Mouse (Mus musculus) cerebral cortex, adult 2 months (tissue): ENCODE results near the gene Abraxas2.

Source experiments
- WGBS: fragments of 180-500 bp; shearing (Covaris S2); methylation state at CpG from one replicate; pipeline ENCODE4 v1.1.7; 2018; 5-methylcytosine and 5-hydroxymethylcytosine counted together

Abraxas2 gene

GRCm38 (mm10) chr7:132856083-132856482 lies 2.9 kb upstream of the Abraxas2 start:
- WGBS = 80% methylated on average over 1 of the region's 1 CpGs

GRCm38 (mm10) chr7:132858043-132858608 lies 899 bp upstream of the Abraxas2 start:
- 73% methylated on average over 5 of the region's 5 CpGs for WGBS

GRCm38 (mm10) chr7:132866316-132866715 lies 7.3 kb downstream of the Abraxas2 start:
- WGBS = 87% methylated on average over 9 of the region's 9 CpGs

- WGBS = 96% methylated on average over 2 of the region's 2 CpGs
Measured at GRCm38 (mm10) chr7:132873043-132873442, 14.0 kb downstream of the Abraxas2 start.

- WGBS = 80% methylated on average over 2 of the region's 2 CpGs
Measured at GRCm38 (mm10) chr7:132875391-132876086, 16.5 kb downstream of the Abraxas2 start.

GRCm38 (mm10) chr7:132880276-132880675 lies 21.3 kb downstream of the Abraxas2 start:
- 91% methylated on average over 1 of the region's 1 CpGs for WGBS

GRCm38 (mm10) chr7:132882343-132882742 lies 23.3 kb downstream of the Abraxas2 start:
- WGBS = 56% methylated on average over 2 of the region's 2 CpGs

GRCm38 (mm10) chr7:132884031-132884430 lies 25.0 kb downstream of the Abraxas2 start:
- 71% methylated on average over 7 of the region's 7 CpGs for WGBS

- WGBS = 73% methylated on average over 7 of the region's 7 CpGs
Measured at GRCm38 (mm10) chr7:132887019-132887804, 28.2 kb downstream of the Abraxas2 start.

GRCm38 (mm10) chr7:132888052-132888451 lies 29.0 kb downstream of the Abraxas2 start:
- 71% methylated on average over 3 of the region's 3 CpGs for WGBS

- 63% methylated on average over 4 of the region's 4 CpGs for WGBS
Measured at GRCm38 (mm10) chr7:132888518-132889249, 29.7 kb downstream of the Abraxas2 start.

- 92% methylated on average over 8 of the region's 8 CpGs for WGBS
Measured at GRCm38 (mm10) chr7:132889691-132890090, 30.7 kb downstream of the Abraxas2 start.

- 91% methylated on average over 5 of the region's 5 CpGs for WGBS
Measured at GRCm38 (mm10) chr7:132890201-132890600, 31.2 kb downstream of the Abraxas2 start.

GRCm38 (mm10) chr7:132891561-132892310 lies 32.7 kb downstream of the Abraxas2 start:
- 58% methylated on average over 5 of the region's 5 CpGs for WGBS

GRCm38 (mm10) chr7:132892311-132892661 lies 33.3 kb downstream of the Abraxas2 start:
- 42% methylated on average over 4 of the region's 4 CpGs for WGBS

- 83% methylated on average over 7 of the region's 7 CpGs for WGBS
Measured at GRCm38 (mm10) chr7:132892806-132893205, 33.8 kb downstream of the Abraxas2 start.

- 91% methylated on average over 1 of the region's 1 CpGs for WGBS
Measured at GRCm38 (mm10) chr7:132893336-132893735, 34.3 kb downstream of the Abraxas2 start.

GRCm38 (mm10) chr7:132894841-132895555 lies 36.0 kb downstream of the Abraxas2 start:
- 63% methylated on average over 7 of the region's 7 CpGs for WGBS

GRCm38 (mm10) chr7:132896206-132896815 lies 37.3 kb downstream of the Abraxas2 start:
- 67% methylated on average over 9 of the region's 9 CpGs for WGBS

- WGBS = 89% methylated on average over 10 of the region's 10 CpGs
Measured at GRCm38 (mm10) chr7:132897258-132897657, 38.2 kb downstream of the Abraxas2 start.
